Mouse (Mus musculus) kidney, postnatal 0 days (tissue): ENCODE measurements around the gene Plppr2. TPM values are rescaled to one million over a fixed set of nuclear protein-coding genes. Genes with fewer than 3 reads are reported as not detected.

ENCODE experiments used
- ATAC-seq: fragments of 200-750 bp; cut with Nextera tagmentation; replicated peaks from 2 replicates; pipeline ENCODE4 v1.8.0; 2017; ENCODE audit warnings: low read depth, moderate number of reproducible peaks, moderate TSS enrichment, moderate library complexity; ENCODE audit not compliant: low FRiP score
- DNase-seq: peaks from one replicate; pipeline ENCODE4 v3.0.0-alpha.2; 2016; ENCODE audit warnings: low spot score
- H3K27ac ChIP-seq: fragments of 300-500 bp; sonication (generic); 2 replicates; pipeline ENCODE4 v1.5.1; 2014; ENCODE audit warnings: mild to moderate bottlenecking
- H3K27me3 ChIP-seq: fragments of 300-500 bp; sonication (generic); 2 replicates; pipeline ENCODE4 v1.6.1; 2014; ENCODE audit warnings: low read length, mixed read lengths; ENCODE audit not compliant: insufficient read depth
- H3K36me3 ChIP-seq: fragments of 300-500 bp; sonication (generic); 2 replicates; pipeline ENCODE4 v1.6.1; 2014; ENCODE audit warnings: low read length, mixed read lengths; ENCODE audit not compliant: insufficient read depth
- H3K4me1 ChIP-seq: fragments of 300-500 bp; sonication (generic); replicated peaks from 2 replicates; pipeline ENCODE4 v1.6.1; 2014; ENCODE audit warnings: antibody characterized with exemption, low read length, mixed read lengths; ENCODE audit not compliant: insufficient read depth
- H3K4me2 ChIP-seq: fragments of 300-500 bp; sonication (generic); 2 replicates; pipeline ENCODE4 v1.6.1; 2014; ENCODE audit warnings: mild to moderate bottlenecking, low read length, moderate library complexity, mixed read lengths
- H3K4me3 ChIP-seq: fragments of 300-500 bp; sonication (generic); replicated peaks from 2 replicates; pipeline ENCODE4 v1.5.1; 2014; ENCODE audit warnings: low read depth, low read length
- H3K9ac ChIP-seq: fragments of 300-500 bp; sonication (generic); 2 replicates; pipeline ENCODE4 v1.6.1; 2014; ENCODE audit warnings: low read depth, low read length
- H3K9me3 ChIP-seq: fragments of 300-500 bp; sonication (generic); replicated peaks from 2 replicates; pipeline ENCODE4 v1.6.1; 2016; ENCODE audit warnings: low read length, inconsistent platforms, mixed read lengths
- CTCF ChIP-seq: IDR thresholded peaks from 2 replicates; pipeline ENCODE4 v1.5.1; 2016; ENCODE audit warnings: antibody characterized with exemption, low read depth, mild to moderate bottlenecking, moderate library complexity
- WGBS: fragments of 180-500 bp; shearing (Covaris S2); extraction: QIAGEN DNeasy Blood & Tissue Kit; methylation state at CpG from one replicate; pipeline ENCODE4 v1.1.7; 2014; 5-methylcytosine and 5-hydroxymethylcytosine counted together
- polyA plus RNA-seq: library from polyadenylated mRNA; unstranded; fragments of >200 nt; fragmentation: Nextera tagmentation; extraction: Ambion mirVana; gene quantifications from 2 replicates; pipeline ENCODE4 v1.2.1, GENCODE M21; 2015

Gene Plppr2
- polyA plus RNA-seq, 1 experiment from 2014 or later, result 4.8 TPM

- under 1% methylated on average over 54 of the region's 54 CpGs for WGBS
- H3K9ac ChIP-seq, result peak within 1 kb of the TSS; percentile 67
- H3K4me1 ChIP-seq, result peaks cover 6% of the 10 kb centered on the region
- H3K4me2 ChIP-seq, result peak within 1 kb of the TSS; percentile 70
- H3K36me3 ChIP-seq, result no peaks in the 10 kb centered on the region
- H3K27ac ChIP-seq, result peak within 1 kb of the TSS; percentile 95
- peak within 1 kb of the TSS; percentile 61 for H3K4me3 ChIP-seq
- peak; percentile 99 for DNase-seq
- no peaks in the 10 kb centered on the region for H3K27me3 ChIP-seq
- ATAC-seq, result peak; percentile 97
- H3K9me3 ChIP-seq, result no peaks in the 10 kb centered on the region
- no peak for TF ChIP-seq CTCF
Measured at GRCm38 (mm10) chr9:21955570-21956281, 18.9 kb downstream of the Plppr2 start, which contains the start of gene Swsap1. Swsap1 (plus strand) TSS chr9:21955755.

DNA sequence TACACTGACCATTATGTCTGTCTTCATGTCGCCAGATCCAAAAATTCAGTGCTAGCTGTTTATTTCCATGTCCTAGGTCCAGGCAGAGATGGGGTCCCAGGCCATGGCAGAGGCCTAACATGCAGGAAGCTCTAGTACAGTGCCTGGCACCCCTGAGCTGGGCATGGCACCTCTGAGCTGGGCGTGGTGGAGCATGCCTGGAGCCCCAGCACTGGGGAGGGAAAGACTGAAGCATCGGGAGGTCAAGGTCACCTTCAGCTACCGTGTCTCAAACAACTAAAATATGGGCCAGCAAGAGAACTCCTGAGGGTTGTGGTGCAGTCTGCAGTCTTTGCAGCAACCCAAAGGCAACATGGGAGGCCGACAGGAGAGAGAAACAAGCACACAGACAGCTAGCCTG lies 21.5 kb downstream of the Plppr2 start:
- Histone ChIP-seq H3K4me3 (no peak overlapping the region), H3K36me3 (no peaks in the 10 kb centered on the region), H3K9ac (no peak overlapping the region), H3K9me3 (no peaks in the 10 kb centered on the region), H3K4me1 (peaks cover 29% of the 10 kb centered on the region), H3K4me2 (no peak overlapping the region), H3K27me3 (0 out of 2 replicates have a peak, but pooled peaks cover 6% of the 10 kb centered on the region), H3K27ac (no peak overlapping the region)
- no peak for DNase-seq
- ATAC-seq, result no peak
- 78% methylated on average over 5 of the region's 5 CpGs for WGBS
- no peak for TF ChIP-seq CTCF

DNA sequence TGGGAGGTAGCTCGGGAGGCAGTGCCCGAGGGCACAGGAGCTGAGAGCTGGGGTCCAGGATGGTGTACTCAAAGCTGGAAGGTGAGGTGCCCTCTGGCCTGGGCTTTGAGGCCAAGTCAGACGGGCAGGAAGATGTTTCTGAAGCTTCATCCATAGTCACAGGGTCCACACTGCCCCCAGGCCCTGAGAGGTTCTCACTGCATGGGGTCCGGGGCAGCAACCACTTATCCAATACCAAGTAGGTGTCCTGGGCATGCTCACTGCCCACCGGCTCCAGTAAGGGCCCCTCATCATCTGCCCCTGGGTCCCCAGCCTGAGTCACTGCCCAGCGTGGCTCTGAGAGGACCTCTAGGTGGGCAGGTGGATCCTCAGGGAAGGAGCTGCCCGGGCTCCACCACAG lies 22.4 kb downstream of the Plppr2 start:
- no peak overlapping the region for H3K4me3 ChIP-seq
- H3K9me3 ChIP-seq, result no peaks in the 10 kb centered on the region
- 0 out of 2 replicates have a peak, but pooled peaks cover 6% of the 10 kb centered on the region for H3K27me3 ChIP-seq
- ATAC-seq (no peak), DNase-seq (no peak)
- H3K27ac ChIP-seq, result 0 out of 2 replicates have a peak overlapping the region, but pooled peaks have one; percentile 54
- no peak overlapping the region for H3K9ac ChIP-seq
- TF ChIP-seq CTCF, result no peak
- no peaks in the 10 kb centered on the region for H3K36me3 ChIP-seq
- H3K4me2 ChIP-seq, result no peak overlapping the region
- peaks cover 29% of the 10 kb centered on the region for H3K4me1 ChIP-seq
- WGBS, result 89% methylated on average over 7 of the region's 7 CpGs

GRCm38 (mm10) chr9:21960135-21960534 lies 23.3 kb downstream of the Plppr2 start:
- no peak for TF ChIP-seq CTCF
- H3K36me3 ChIP-seq, result no peaks in the 10 kb centered on the region
- H3K9me3 ChIP-seq, result no peaks in the 10 kb centered on the region
- peak overlapping the region; percentile 54 for H3K27ac ChIP-seq
- no peak overlapping the region for H3K4me3 ChIP-seq
- 0 out of 2 replicates have a peak, but pooled peaks cover 6% of the 10 kb centered on the region for H3K27me3 ChIP-seq
- ATAC-seq (no peak), DNase-seq (peak; percentile 82)
- 30% methylated on average over 9 of the region's 9 CpGs for WGBS
- H3K4me1 ChIP-seq, result peaks cover 29% of the 10 kb centered on the region
- H3K9ac ChIP-seq, result no peak overlapping the region
- H3K4me2 ChIP-seq, result peak overlapping the region; percentile 89

- peak overlapping the region; percentile 51; the same call in 1 of the 2 replicates for H3K4me3 ChIP-seq
- no peaks in the 10 kb centered on the region for H3K36me3 ChIP-seq
- H3K27me3 ChIP-seq, result 0 out of 2 replicates have a peak, but pooled peaks cover 6% of the 10 kb centered on the region
- H3K9me3 ChIP-seq, result no peaks in the 10 kb centered on the region
- H3K9ac ChIP-seq, result no peak overlapping the region
- TF ChIP-seq CTCF, result peak; percentile 53
- DNase-seq (peak; percentile 64), ATAC-seq (0 out of 2 replicates have a peak, but pooled peaks have one; percentile 4)
- H3K4me1 ChIP-seq, result peaks cover 29% of the 10 kb centered on the region
- 8% methylated on average over 26 of the region's 26 CpGs for WGBS
- H3K4me2 ChIP-seq, result peak overlapping the region; percentile 89
- peak overlapping the region; percentile 54 for H3K27ac ChIP-seq
Measured at GRCm38 (mm10) chr9:21960558-21961208, 23.9 kb downstream of the Plppr2 start.

DNA sequence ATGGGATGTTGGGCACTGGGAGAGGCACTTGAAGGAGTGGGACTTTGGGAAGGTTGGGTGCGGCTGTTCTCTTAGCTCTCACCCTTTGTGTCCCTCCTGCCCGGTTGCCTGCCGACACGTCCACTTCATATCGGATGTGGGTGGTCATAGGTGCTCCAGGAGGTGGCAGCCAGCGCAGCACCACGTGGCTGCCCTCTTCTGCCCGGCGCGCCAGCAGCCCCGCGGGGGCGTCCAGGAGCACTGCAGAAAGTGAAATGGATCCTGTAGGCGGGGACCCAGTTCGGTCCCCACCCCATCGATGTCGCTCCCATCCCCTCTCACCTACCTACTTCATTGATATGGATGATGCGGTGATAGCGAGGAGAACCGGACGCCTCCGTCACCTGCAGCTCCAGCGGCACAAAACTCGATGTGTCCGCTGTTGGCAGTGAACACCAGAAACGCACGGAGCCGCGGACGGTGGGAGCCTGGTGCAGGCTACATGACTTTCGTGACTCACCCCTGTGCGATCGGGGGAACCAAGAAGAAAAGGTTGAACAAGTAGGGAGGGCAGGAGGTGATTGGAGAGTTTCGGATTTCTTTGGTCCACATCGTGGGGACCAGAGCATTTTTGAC lies 24.6 kb downstream of the Plppr2 start:
- Histone ChIP-seq H3K9ac (peak overlapping the region; percentile 50; the same call in 1 of the 2 replicates), H3K4me2 (peak overlapping the region; percentile 89), H3K36me3 (no peaks in the 10 kb centered on the region), H3K27me3 (0 out of 2 replicates have a peak, but pooled peaks cover 6% of the 10 kb centered on the region), H3K9me3 (no peaks in the 10 kb centered on the region), H3K4me1 (peaks cover 29% of the 10 kb centered on the region), H3K4me3 (peak overlapping the region; percentile 51), H3K27ac (no peak overlapping the region)
- no peak for ATAC-seq
- no peak; the same call in 1 of the 2 replicates for TF ChIP-seq CTCF
- under 1% methylated on average over 35 of the region's 35 CpGs for WGBS
- DNase-seq, result no peak
